Mouse (Mus musculus): ENCODE measurements at regions not wholly inside any gene's neighbourhood (a gene's known extent, or its start where the extent isn't known, plus 50 kb on each side); places are given as distances from the start of the nearest gene placed in this dataset.

- peak; percentile 48 for TF ChIP-seq CTCF (IDR thresholded peaks at IDR 0.05; ENCODE audit: low read depth)
- TF ChIP-seq EP300 (IDR thresholded peaks at IDR 0.05; ENCODE audit: low read depth): no peak
Observed at GRCm38 (mm10) chr5:35177332-35177731, 71.8 kb upstream of the Lrpap1 start.
